Mouse (Mus musculus): Measurements from ENCODE around the gene Nr2f1. TPM values are rescaled to one million over a fixed set of nuclear protein-coding genes. Genes with fewer than 3 reads are reported as not detected.

Nr2f1 gene
- polyA plus RNA-seq, 1 experiment from 2014 or later, result 6.7 TPM

DNA sequence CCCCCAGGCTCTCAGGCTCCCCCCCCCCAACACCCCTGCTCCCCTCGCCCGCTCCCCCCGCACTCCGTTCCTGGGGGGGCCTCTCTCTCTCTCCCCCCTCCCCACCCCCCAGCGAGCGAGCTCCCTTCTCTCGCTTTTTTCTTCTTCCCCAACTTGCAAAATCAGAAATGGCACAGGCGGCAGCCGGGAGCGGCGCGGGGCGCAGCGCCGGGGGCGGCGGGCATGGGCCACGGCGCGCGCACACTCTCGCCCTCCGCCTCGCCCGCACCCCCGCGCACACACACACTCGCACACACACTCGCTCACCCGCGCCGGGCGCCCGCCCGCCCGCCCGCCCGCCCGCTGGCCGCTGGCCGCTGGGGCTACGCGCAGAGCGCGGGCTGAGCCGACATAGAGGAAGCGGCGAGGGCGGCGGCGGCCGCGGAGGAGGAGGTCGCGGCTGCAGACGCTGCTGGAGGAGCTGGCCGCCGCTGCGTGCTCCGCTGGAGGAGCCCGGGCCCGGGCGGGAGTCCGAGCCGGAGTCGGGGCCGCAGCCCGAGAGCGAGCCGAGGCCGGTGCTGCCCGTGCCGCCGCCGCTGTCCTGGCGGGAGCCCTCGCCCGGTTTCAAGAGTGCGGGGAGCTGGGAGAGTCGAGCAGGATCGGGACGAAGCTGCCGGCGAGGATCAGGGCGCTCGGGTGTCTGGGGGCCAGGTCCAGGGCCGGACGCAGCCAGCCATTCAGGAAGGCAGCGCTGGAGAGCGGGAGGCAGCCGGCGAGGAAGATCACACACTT lies 501 bp downstream of the Nr2f1 start:
- H3K27me3 ChIP-seq (replicated peaks), result peaks cover 22% of the 10 kb centered on the region
- under 1% methylated on average over 83 of the region's 92 CpGs for WGBS

DNA sequence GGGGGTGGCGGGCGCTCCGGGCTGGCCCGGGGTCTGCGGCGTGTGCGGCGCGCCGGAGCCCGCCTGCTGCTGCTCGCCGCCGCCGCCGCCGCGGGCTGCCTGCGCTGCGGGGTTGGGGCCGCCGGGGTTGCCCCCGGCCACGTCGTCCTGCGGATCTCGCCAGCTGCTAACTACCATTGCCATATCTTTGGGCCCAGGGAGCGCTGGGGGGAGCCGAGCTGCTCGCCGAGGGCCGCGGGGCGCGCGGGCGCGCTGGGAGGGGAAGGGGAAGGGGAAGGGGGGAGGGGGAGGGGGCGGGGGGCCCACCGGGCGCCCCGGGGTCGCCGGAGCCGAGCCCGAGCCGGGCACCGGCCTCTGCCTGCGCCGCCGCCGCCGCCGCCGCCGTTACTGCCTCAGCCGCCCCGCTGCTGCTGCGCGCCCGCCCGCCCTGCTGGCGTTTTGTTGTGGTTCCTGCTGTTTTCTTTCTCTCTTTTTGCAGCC lies 1.1 kb downstream of the Nr2f1 start:
- WGBS, result under 1% methylated on average over 29 of the region's 63 CpGs
- H3K27ac ChIP-seq (ENCODE audit: poor library complexity, severe bottlenecking), result peak overlapping the region; percentile 83
- H3K4me1 ChIP-seq (replicated peaks), result peaks cover 17% of the 10 kb centered on the region
- H3K27me3 ChIP-seq (replicated peaks), result peaks cover 25% of the 10 kb centered on the region
- no peaks in the 10 kb centered on the region for H3K9me3 ChIP-seq (replicated peaks)
- H3K4me3 ChIP-seq, result peak overlapping the region; percentile 78
- H3K9ac ChIP-seq, result peak overlapping the region; percentile 79
- ATAC-seq (ENCODE audit: insufficient number of reproducible peaks, low FRiP score), result peak; percentile 6; the same call in 1 of the 2 replicates
- H3K36me3 ChIP-seq, result no peaks in the 10 kb centered on the region
- H3K4me2 ChIP-seq, result peak overlapping the region; percentile 95

More for the DNA sequence above, 501 bp downstream of the Nr2f1 start:
- Histone ChIP-seq H3K4me3 (peak overlapping the region; percentile 78), H3K4me2 (peak overlapping the region; percentile 95), H3K4me1 (replicated peaks) (peaks cover 17% of the 10 kb centered on the region), H3K36me3 (no peaks in the 10 kb centered on the region), H3K27ac (ENCODE audit: poor library complexity, severe bottlenecking) (peak overlapping the region; percentile 83), H3K9me3 (replicated peaks) (no peaks in the 10 kb centered on the region), H3K9ac (peak overlapping the region; percentile 79)
- ATAC-seq (ENCODE audit: insufficient number of reproducible peaks, low FRiP score), result peak; percentile 33

DNA sequence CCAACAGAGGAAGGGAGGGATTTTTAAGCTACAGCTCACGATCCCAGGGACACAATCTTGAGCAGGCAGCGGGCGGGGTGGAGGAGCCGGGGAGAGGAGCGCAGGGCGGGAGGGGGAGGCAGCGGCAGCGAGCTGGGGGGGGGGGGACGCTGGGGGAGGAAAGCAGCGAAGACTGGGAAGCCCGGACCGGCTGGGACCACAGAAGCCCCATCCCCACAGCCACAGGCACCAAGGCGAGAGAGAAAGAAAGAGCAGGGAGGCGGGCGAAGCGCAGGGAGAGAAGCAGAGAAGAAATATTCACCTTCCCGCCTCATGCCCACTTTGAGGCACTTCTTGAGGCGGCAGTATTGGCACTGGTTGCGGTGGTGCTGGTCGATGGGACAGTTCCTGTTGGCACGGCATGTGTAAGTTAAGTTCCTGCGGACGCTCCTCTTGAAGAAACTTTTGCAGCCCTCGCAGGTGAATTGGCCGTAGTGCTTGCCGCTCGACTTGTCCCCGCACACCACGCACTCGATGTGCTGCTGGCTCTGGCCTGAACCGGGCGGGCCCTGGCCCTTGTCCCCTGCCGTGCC lies 1.7 kb downstream of the Nr2f1 start:
- peak overlapping the region; percentile 78 for H3K4me3 ChIP-seq
- no peak for ATAC-seq (ENCODE audit: insufficient number of reproducible peaks, low FRiP score)
- H3K36me3 ChIP-seq, result no peaks in the 10 kb centered on the region
- peak overlapping the region; percentile 79 for H3K9ac ChIP-seq
- no peaks in the 10 kb centered on the region for H3K9me3 ChIP-seq (replicated peaks)
- peaks cover 30% of the 10 kb centered on the region for H3K27me3 ChIP-seq (replicated peaks)
- H3K4me2 ChIP-seq, result peak overlapping the region; percentile 95
- H3K27ac ChIP-seq (ENCODE audit: poor library complexity, severe bottlenecking), result peak overlapping the region; percentile 83
- peaks cover 17% of the 10 kb centered on the region for H3K4me1 ChIP-seq (replicated peaks)
- WGBS, result under 1% methylated on average over 29 of the region's 33 CpGs

DNA sequence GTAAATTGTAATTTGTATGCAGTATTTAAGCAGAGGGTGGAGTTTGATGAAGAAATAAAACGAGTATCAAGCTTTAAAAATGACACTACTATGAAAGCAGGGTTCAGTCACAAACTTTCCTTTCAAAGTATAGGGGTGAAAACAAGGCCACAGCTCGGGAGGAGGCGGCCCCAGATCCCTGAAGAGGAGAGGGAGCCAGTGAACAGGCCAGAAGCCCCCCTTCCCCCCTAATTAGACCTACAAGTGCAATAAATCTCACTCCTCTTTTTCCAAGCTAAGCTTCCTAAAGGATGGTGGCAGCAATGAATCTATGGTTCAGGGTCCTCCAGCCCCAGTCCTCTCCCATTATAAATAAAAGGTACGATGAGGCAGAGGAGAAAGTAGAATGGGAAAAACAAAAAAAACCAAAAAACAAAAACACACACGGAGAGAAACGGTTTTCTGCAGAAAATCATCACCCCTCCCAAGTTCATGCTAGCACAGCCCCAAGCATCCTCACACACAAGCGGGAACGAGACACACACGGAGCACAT lies 2.2 kb downstream of the Nr2f1 start:
- H3K9ac ChIP-seq, result peak overlapping the region; percentile 79
- H3K27me3 ChIP-seq (replicated peaks), result peaks cover 30% of the 10 kb centered on the region
- H3K4me1 ChIP-seq (replicated peaks), result peaks cover 13% of the 10 kb centered on the region
- no peaks in the 10 kb centered on the region for H3K9me3 ChIP-seq (replicated peaks)
- peak overlapping the region; percentile 78 for H3K4me3 ChIP-seq
- WGBS, result 2% methylated on average over 9 of the region's 9 CpGs
- H3K36me3 ChIP-seq, result no peaks in the 10 kb centered on the region
- H3K4me2 ChIP-seq, result peak overlapping the region; percentile 95
- peak overlapping the region; percentile 83; the same call in 1 of the 2 replicates for H3K27ac ChIP-seq (ENCODE audit: poor library complexity, severe bottlenecking)
- ATAC-seq (ENCODE audit: insufficient number of reproducible peaks, low FRiP score), result no peak

DNA sequence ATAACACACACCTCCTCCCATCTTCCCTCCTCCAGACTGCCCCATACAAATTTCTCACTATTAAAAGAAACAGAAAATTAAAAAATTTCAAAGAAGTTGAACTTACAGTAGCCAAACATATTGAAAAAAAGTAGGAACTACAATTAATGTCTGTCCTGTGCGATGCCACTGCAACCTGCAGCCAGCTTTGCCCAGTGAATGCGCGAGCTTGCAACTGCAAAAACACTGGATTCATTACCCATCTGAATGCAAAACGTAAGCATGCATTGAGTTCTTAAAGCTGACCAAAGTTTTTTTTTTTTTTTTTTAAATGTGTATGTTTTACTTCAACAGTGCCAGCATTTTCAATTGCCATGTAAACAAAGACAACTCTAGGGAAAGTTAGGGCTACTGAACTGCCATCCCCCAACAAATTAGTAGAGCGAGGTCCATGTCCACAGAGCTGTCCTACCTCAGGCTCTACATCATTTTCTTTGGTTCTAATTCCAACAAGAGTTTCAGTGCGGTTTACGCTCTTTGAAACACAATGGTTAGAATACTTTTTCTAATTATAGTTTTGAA lies 3.2 kb downstream of the Nr2f1 start:
- WGBS, result 33% methylated on average over 7 of the region's 7 CpGs
- H3K27ac ChIP-seq (ENCODE audit: poor library complexity, severe bottlenecking), result no peak overlapping the region

DNA sequence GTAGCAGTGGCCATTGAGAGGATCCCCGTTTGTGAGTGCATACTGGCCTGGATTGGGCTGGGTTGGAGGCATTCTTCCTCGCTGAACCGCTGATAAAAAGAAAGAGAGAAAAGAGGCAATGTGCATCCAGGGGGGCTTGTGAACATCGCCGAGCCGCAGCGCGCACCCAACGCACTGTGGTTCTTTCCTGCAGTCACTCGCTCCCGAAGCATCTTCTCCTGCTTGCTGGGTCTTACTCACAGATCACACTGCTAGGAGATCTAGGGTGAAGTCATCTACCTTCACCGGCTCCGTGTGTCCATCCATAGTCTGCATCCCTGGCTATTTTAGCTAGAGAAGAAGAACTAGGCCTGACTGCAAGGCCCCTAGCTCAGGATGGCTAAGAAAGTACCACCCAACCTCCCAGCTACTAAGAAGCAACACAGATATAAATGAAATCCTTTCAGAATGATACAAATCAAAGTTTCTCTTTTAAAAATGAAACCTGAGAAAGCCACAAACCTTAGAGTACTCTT lies 3.9 kb downstream of the Nr2f1 start:
- H3K9me3 ChIP-seq (replicated peaks), result no peaks in the 10 kb centered on the region
- H3K4me2 ChIP-seq, result peak overlapping the region; percentile 87
- H3K4me3 ChIP-seq, result peak overlapping the region; percentile 58
- WGBS, result 16% methylated on average over 13 of the region's 13 CpGs
- no peak overlapping the region for H3K27ac ChIP-seq (ENCODE audit: poor library complexity, severe bottlenecking)
- H3K4me1 ChIP-seq (replicated peaks), result peaks cover 13% of the 10 kb centered on the region
- peak overlapping the region; percentile 63 for H3K9ac ChIP-seq
- H3K27me3 ChIP-seq (replicated peaks), result peaks cover 44% of the 10 kb centered on the region
- no peak for ATAC-seq (ENCODE audit: insufficient number of reproducible peaks, low FRiP score)
- H3K36me3 ChIP-seq, result no peaks in the 10 kb centered on the region

More for the DNA sequence above, 3.2 kb downstream of the Nr2f1 start:
- ATAC-seq (ENCODE audit: insufficient number of reproducible peaks, low FRiP score), result no peak
- H3K4me2 ChIP-seq, result no peak overlapping the region
- H3K36me3 ChIP-seq, result no peaks in the 10 kb centered on the region
- peaks cover 38% of the 10 kb centered on the region for H3K27me3 ChIP-seq (replicated peaks)
- H3K4me1 ChIP-seq (replicated peaks), result peaks cover 13% of the 10 kb centered on the region
- no peaks in the 10 kb centered on the region for H3K9me3 ChIP-seq (replicated peaks)
- H3K4me3 ChIP-seq, result no peak overlapping the region
- no peak overlapping the region for H3K9ac ChIP-seq

DNA sequence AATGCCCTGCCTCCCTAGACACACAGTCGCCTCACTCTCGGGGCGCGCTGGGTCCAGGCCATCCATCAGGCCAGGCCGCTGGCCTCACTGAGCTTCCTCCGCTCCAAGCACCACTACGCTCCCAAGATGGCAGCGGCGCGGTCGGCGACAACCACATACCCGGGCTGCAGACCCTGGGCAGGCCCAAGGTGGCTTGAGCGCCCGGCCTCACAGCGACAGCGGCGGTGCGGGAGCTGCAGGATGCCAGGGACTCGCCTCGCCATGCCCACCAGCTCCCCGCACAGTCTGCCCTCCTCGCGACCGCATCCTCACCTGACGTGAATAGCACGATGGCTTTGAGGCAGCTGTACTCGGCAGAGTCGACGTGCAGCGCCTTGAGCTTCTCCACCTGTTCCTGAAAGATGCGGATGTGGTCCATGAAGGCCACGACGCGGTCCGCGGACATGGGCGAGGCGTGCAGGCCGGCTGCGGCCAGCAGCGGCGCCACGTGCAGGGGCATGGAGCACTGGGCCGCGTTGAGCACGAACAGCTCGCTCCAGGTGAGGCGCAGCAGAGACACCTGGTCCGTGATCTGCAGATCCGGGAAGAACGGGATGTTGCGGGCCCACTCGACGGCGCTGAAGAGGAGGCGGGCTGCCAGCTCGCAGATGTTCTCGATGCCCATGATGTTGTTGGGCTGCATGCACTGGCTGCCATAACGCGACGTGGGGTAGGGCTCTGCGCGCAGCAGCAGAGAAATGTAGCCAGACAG lies 4.5 kb downstream of the Nr2f1 start:
- Histone ChIP-seq H3K9ac (peak overlapping the region; percentile 63), H3K4me2 (peak overlapping the region; percentile 87), H3K36me3 (no peaks in the 10 kb centered on the region), H3K27ac (ENCODE audit: poor library complexity, severe bottlenecking) (no peak overlapping the region), H3K4me1 (replicated peaks) (peaks cover 13% of the 10 kb centered on the region), H3K9me3 (replicated peaks) (no peaks in the 10 kb centered on the region), H3K27me3 (replicated peaks) (peaks cover 51% of the 10 kb centered on the region), H3K4me3 (peak overlapping the region; percentile 58)
- no peak for ATAC-seq (ENCODE audit: insufficient number of reproducible peaks, low FRiP score)
- 6% methylated on average over 64 of the region's 64 CpGs for WGBS

DNA sequence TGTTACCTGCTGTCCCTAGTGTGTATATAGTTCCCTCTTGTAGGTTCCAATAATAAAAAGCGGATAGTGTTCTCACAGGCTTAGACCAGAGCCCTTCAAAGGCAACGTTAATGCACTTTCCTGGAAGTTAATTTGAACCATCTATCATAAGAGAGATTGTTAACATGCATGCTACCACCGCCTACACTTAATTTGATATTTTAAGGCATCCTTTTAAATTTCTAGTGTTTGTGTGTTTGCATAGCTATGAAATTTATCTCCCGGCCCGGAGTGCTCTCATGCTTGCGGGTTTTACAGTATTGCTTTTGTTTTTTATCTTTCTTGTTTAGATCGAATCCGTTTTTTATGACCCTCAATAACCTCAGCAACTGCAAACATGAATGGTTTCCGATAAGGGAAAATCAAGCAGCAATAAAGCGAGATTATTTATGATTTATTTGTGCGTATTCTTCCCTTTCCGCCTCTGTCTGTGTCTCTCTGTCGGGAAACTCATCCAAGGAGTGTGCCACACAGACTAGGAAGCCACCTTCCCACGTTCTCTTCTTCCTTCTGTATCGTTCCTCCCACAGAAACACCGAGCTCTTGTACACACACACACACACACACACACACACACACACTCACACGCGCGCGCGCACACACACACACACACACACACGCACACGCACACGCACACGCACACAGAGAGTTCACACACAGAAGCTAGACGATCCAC lies 5.3 kb downstream of the Nr2f1 start:
- Histone ChIP-seq H3K36me3 (no peaks in the 10 kb centered on the region), H3K9ac (peak overlapping the region; percentile 63), H3K4me2 (peak overlapping the region; percentile 87), H3K4me1 (replicated peaks) (peaks cover 13% of the 10 kb centered on the region), H3K4me3 (peak overlapping the region; percentile 58), H3K27me3 (replicated peaks) (peaks cover 58% of the 10 kb centered on the region), H3K9me3 (replicated peaks) (no peaks in the 10 kb centered on the region), H3K27ac (ENCODE audit: poor library complexity, severe bottlenecking) (no peak overlapping the region)
- ATAC-seq (ENCODE audit: insufficient number of reproducible peaks, low FRiP score), result no peak
- 24% methylated on average over 19 of the region's 26 CpGs for WGBS

DNA sequence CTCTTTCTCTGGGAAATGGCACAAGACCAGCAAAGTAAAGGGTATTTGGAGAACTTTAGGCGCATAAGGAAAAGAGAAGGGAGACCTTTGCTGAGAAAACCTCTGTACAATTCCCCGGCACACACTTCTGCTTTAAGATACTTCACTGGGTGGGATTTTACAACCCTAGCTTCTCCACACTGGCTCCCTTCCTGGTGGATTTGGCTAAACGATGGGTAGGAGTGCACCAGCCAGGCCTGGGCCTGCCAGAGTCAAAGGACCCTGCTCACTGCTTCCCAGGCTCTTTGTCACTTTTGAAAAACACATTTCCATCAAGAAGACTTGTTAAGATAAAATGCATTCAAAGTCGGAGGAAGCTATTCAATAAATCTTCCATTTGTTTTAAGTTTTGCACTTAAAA lies 6.3 kb downstream of the Nr2f1 start:
- Histone ChIP-seq H3K4me2 (peak overlapping the region; percentile 17), H3K36me3 (no peaks in the 10 kb centered on the region), H3K4me1 (replicated peaks) (peaks cover 13% of the 10 kb centered on the region), H3K4me3 (no peak overlapping the region), H3K27ac (ENCODE audit: poor library complexity, severe bottlenecking) (no peak overlapping the region), H3K9ac (no peak overlapping the region), H3K9me3 (replicated peaks) (no peaks in the 10 kb centered on the region), H3K27me3 (replicated peaks) (peaks cover 64% of the 10 kb centered on the region)
- 40% methylated on average over 4 of the region's 4 CpGs for whole genome bisulfite sequencing
- ATAC-seq (ENCODE audit: insufficient number of reproducible peaks, low FRiP score), result no peak

DNA sequence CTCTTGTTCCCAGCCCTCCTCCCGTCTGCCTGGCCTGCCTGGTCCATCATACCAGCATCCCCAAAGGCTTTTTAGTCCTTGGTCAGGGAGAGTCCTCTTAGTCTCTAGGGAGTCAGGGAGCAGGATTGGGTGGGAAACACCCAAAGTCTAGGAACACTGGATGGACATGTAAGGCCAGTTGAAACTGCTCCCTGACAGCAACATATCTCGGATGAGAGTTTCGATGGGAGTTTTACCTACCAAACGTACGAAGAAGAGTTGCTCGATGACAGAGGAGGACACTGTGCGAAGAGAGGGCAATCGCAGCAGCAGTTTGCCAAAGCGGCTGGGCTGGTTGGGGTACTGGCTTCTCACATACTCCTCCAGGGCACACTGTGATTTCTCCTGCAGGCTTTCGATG lies 10.0 kb downstream of the Nr2f1 start:
- no peak for ATAC-seq (ENCODE audit: insufficient number of reproducible peaks, low FRiP score)
- H3K4me3 ChIP-seq, result no peak overlapping the region
- peaks cover 85% of the 10 kb centered on the region for H3K27me3 ChIP-seq (replicated peaks)
- 30% methylated on average over 10 of the region's 10 CpGs for WGBS
- peaks cover under 1% of the 10 kb centered on the region for H3K4me1 ChIP-seq (replicated peaks)
- no peak overlapping the region for H3K4me2 ChIP-seq
- H3K9ac ChIP-seq, result no peak overlapping the region
- no peaks in the 10 kb centered on the region for H3K36me3 ChIP-seq
- H3K9me3 ChIP-seq (replicated peaks), result no peaks in the 10 kb centered on the region
- no peak overlapping the region for H3K27ac ChIP-seq (ENCODE audit: poor library complexity, severe bottlenecking)
